Mouse (Mus musculus) cerebellum, adult 9-10 months (tissue): ENCODE measurements at regions not wholly inside any gene's neighbourhood (a gene's known extent, or its start where the extent isn't known, plus 50 kb on each side); places are given as distances from the start of the nearest gene placed in this dataset.

Experiments used
- DNase-seq: peaks from one replicate; pipeline ENCODE4 v3.0.0; 2022

- DNase-seq: no peak
Observed at GRCm38 (mm10) chr11:44158236-44158635, 241.6 kb upstream of the Il12b start.

GRCm38 (mm10) chr11:44161734-44162418 is 238.0 kb upstream of the Il12b start:
- no peak for DNase-seq

- no peak for DNase-seq
Observed at GRCm38 (mm10) chr11:44163049-44163448, 236.8 kb upstream of the Il12b start.

GRCm38 (mm10) chr11:44163748-44164147 is 236.1 kb upstream of the Il12b start:
- no peak for DNase-seq

GRCm38 (mm10) chr11:44164186-44164585 is 235.7 kb upstream of the Il12b start:
- no peak for DNase-seq

- DNase-seq: no peak
Observed at GRCm38 (mm10) chr11:44167724-44168500, 232.0 kb upstream of the Il12b start.

- DNase-seq: no peak
Observed at GRCm38 (mm10) chr11:44172478-44172877, 227.4 kb upstream of the Il12b start.

- no peak for DNase-seq
Observed at GRCm38 (mm10) chr11:44173196-44173595, 226.7 kb upstream of the Il12b start.

- DNase-seq: no peak
Observed at GRCm38 (mm10) chr11:44174548-44174947, 225.3 kb upstream of the Il12b start.

- DNase-seq: no peak
Observed at GRCm38 (mm10) chr11:44179711-44180110, 220.2 kb upstream of the Il12b start.

GRCm38 (mm10) chr11:44183823-44184222 is 216.0 kb upstream of the Il12b start:
- DNase-seq: no peak

GRCm38 (mm10) chr11:44185218-44185890 is 214.5 kb upstream of the Il12b start:
- DNase-seq: no peak

- no peak for DNase-seq
Observed at GRCm38 (mm10) chr11:44188202-44188601, 211.7 kb upstream of the Il12b start.

- no peak for DNase-seq
Observed at GRCm38 (mm10) chr11:44193806-44194205, 206.1 kb upstream of the Il12b start.

GRCm38 (mm10) chr11:44202716-44203115 is 197.1 kb upstream of the Il12b start:
- DNase-seq: no peak

- no peak for DNase-seq
Observed at GRCm38 (mm10) chr11:44204384-44204783, 195.5 kb upstream of the Il12b start.

- no peak for DNase-seq
Observed at GRCm38 (mm10) chr11:44206866-44207265, 193.0 kb upstream of the Il12b start.

- peak; percentile 5 for DNase-seq
Observed at GRCm38 (mm10) chr11:44211871-44212441, 187.9 kb upstream of the Il12b start.

- no peak for DNase-seq
Observed at GRCm38 (mm10) chr11:44214095-44214494, 185.8 kb upstream of the Il12b start.

GRCm38 (mm10) chr11:44216346-44216745 is 183.5 kb upstream of the Il12b start:
- no peak for DNase-seq

- DNase-seq: no peak
Observed at GRCm38 (mm10) chr11:44219971-44220370, 179.9 kb upstream of the Il12b start.

GRCm38 (mm10) chr11:44229996-44230395 is 169.9 kb upstream of the Il12b start:
- DNase-seq: no peak

- DNase-seq: no peak
Observed at GRCm38 (mm10) chr11:44235456-44235855, 164.4 kb upstream of the Il12b start.
